Mouse (Mus musculus) MEL (cell line): ENCODE results near the gene Ell. TPM values are rescaled to one million over a fixed set of nuclear protein-coding genes. Genes with fewer than 3 reads are reported as not detected.

Source experiments
- DNase-seq: peaks from one replicate; pipeline ENCODE4 v3.0.0; 2011; ENCODE audit warnings: low read depth, low spot score
- H3K27ac ChIP-seq: 2 replicates; pipeline ENCODE4 v1.5.1; 2012; ENCODE audit warnings: low read depth, mild to moderate bottlenecking, control low read depth, low read length, moderate library complexity; ENCODE audit not compliant: control insufficient read depth
- H3K27me3 ChIP-seq, 2 experiments: fragments of 150-350 bp in 1 of 2; sonication (generic) in 1 of 2; 2 replicates each; pipeline ENCODE4 v1.6.1; 2012; ENCODE audit warnings: low read length in 2 of 2, mild to moderate bottlenecking in 2 of 2, improper control_type of control experiment in 1 of 2, moderate library complexity in 1 of 2; ENCODE audit not compliant: insufficient read depth in 2 of 2, control insufficient read depth in 1 of 2
- H3K36me3 ChIP-seq, 2 experiments: 2 replicates each; pipeline ENCODE4 v1.6.1; 2012 to 2014; ENCODE audit warnings: low read length in 2 of 2, improper control_type of control experiment in 1 of 2, inconsistent platforms in 1 of 2, mild to moderate bottlenecking in 1 of 2; ENCODE audit not compliant: insufficient read depth in 2 of 2, control insufficient read depth in 1 of 2
- H3K4me1 ChIP-seq, 2 experiments: fragments of 150-350 bp in 1 of 2; sonication (generic) in 1 of 2; 2 replicates each; pipeline ENCODE4 v1.6.1; 2012; ENCODE audit warnings: low read length in 2 of 2, improper control_type of control experiment in 1 of 2, mild to moderate bottlenecking in 1 of 2; ENCODE audit not compliant: insufficient read depth in 2 of 2, control insufficient read depth in 1 of 2
- H3K4me3 ChIP-seq, 2 experiments: fragments of 150-350 bp in 1 of 2; sonication (generic) in 1 of 2; 2 replicates each; pipeline ENCODE4 v1.5.1; 2012; ENCODE audit warnings: low read depth in 2 of 2, low read length in 2 of 2, mild to moderate bottlenecking in 2 of 2, moderate library complexity in 2 of 2, control low read depth in 1 of 2, improper control_type of control experiment in 1 of 2; ENCODE audit not compliant: control insufficient read depth in 1 of 2, insufficient read depth in 1 of 2
- H3K79me2 ChIP-seq: 2 replicates; pipeline ENCODE4 v1.6.1; 2012; ENCODE audit warnings: mild to moderate bottlenecking, low read length, moderate library complexity; ENCODE audit not compliant: control insufficient read depth, poor library complexity, insufficient read depth
- H3K9ac ChIP-seq: 2 replicates; pipeline ENCODE4 v1.6.1; 2012; ENCODE audit warnings: low read depth, mild to moderate bottlenecking, control low read depth, low read length, moderate library complexity; ENCODE audit not compliant: control insufficient read depth, poor library complexity, severe bottlenecking
- H3K9me3 ChIP-seq: fragments of 150-350 bp; sonication (generic); replicated peaks from 2 replicates; pipeline ENCODE4 v1.6.1; 2012; ENCODE audit warnings: mild to moderate bottlenecking, low read length, improper control_type of control experiment, moderate library complexity; ENCODE audit not compliant: insufficient read depth
- BHLHE40 ChIP-seq: IDR thresholded peaks from 2 replicates; pipeline ENCODE4 v1.6.1; 2012; ENCODE audit warnings: low read depth, mild to moderate bottlenecking, inconsistent platforms, low read length, improper control_type of control experiment, borderline replicate concordance
- CHD1 ChIP-seq: IDR thresholded peaks from 2 replicates; pipeline ENCODE4 v1.6.1; 2012; ENCODE audit warnings: low read depth, mild to moderate bottlenecking, inconsistent platforms, low read length, improper control_type of control experiment
- CHD2 ChIP-seq: IDR thresholded peaks from 2 replicates; pipeline ENCODE4 v1.6.1; 2011; ENCODE audit warnings: low read length, improper control_type of control experiment
- CTCF ChIP-seq, 3 experiments: IDR thresholded peaks in 2 of 3; conservative IDR thresholded peaks in 1 of 3; 2 replicates each; pipeline ENCODE4 v1.5.1; 2011 to 2012; ENCODE audit warnings: low read length in 3 of 3, low read depth in 2 of 3, mild to moderate bottlenecking in 2 of 3, improper control_type of control experiment in 1 of 3, inconsistent platforms in 1 of 3, mixed read lengths in 1 of 3, moderate library complexity in 1 of 3; ENCODE audit not compliant: control insufficient read depth in 1 of 3, insufficient read depth in 1 of 3, poor library complexity in 1 of 3, severe bottlenecking in 1 of 3
- E2F4 ChIP-seq: IDR thresholded peaks from 2 replicates; pipeline ENCODE4 v1.6.1; 2011; ENCODE audit warnings: low read depth, low read length, improper control_type of control experiment, borderline replicate concordance
- ELF1 ChIP-seq: IDR thresholded peaks from 2 replicates; pipeline ENCODE4 v1.6.1; 2014; ENCODE audit warnings: low read depth, mild to moderate bottlenecking, inconsistent platforms, low read length, improper control_type of control experiment, moderate library complexity
- EP300 ChIP-seq, 2 experiments: IDR thresholded peaks; 2 replicates each; pipeline ENCODE4 v1.6.1; 2011; ENCODE audit warnings: improper control_type of control experiment in 2 of 2, low read length in 2 of 2, low read depth in 1 of 2, mild to moderate bottlenecking in 1 of 2
- GABPA ChIP-seq: IDR thresholded peaks from 2 replicates; pipeline ENCODE4 v1.6.1; 2012; ENCODE audit warnings: low read depth, mild to moderate bottlenecking, inconsistent platforms, low read length, improper control_type of control experiment, moderate library complexity
- HCFC1 ChIP-seq: IDR thresholded peaks from 2 replicates; pipeline ENCODE4 v1.6.1; 2012; ENCODE audit warnings: low read depth, mild to moderate bottlenecking, inconsistent platforms, low read length, improper control_type of control experiment, moderate library complexity
- JUND ChIP-seq: IDR thresholded peaks from 2 replicates; pipeline ENCODE4 v1.6.1; 2011; ENCODE audit warnings: low read depth, mild to moderate bottlenecking, improper control_type of control experiment, low read length
- KAT2A ChIP-seq: conservative IDR thresholded peaks from 2 replicates; pipeline ENCODE4 v1.6.1; 2012; ENCODE audit warnings: low read depth, low read length, improper control_type of control experiment, inconsistent platforms
- MAFK ChIP-seq: IDR thresholded peaks from 2 replicates; pipeline ENCODE4 v1.6.1; 2011; ENCODE audit warnings: low read depth, mild to moderate bottlenecking, low read length, improper control_type of control experiment, borderline replicate concordance
- MAZ ChIP-seq: IDR thresholded peaks from 2 replicates; pipeline ENCODE4 v1.6.1; 2012; ENCODE audit warnings: low read depth, mild to moderate bottlenecking, inconsistent platforms, low read length, improper control_type of control experiment
- MEF2A ChIP-seq: IDR thresholded peaks from 2 replicates; pipeline ENCODE4 v1.6.1; 2014; ENCODE audit warnings: low read depth, mild to moderate bottlenecking, inconsistent platforms, low read length, improper control_type of control experiment; ENCODE audit not compliant: poor library complexity, insufficient replicate concordance, severe bottlenecking; ENCODE audit errors: extremely low read depth
- MYB ChIP-seq: IDR thresholded peaks from 2 replicates; pipeline ENCODE4 v1.6.1; 2011; ENCODE audit warnings: mild to moderate bottlenecking, low read depth, low read length, improper control_type of control experiment
- MYC ChIP-seq: IDR thresholded peaks from 2 replicates; pipeline ENCODE4 v1.6.1; 2011; ENCODE audit warnings: low read depth, mild to moderate bottlenecking, low read length, improper control_type of control experiment, moderate library complexity
- NRF1 ChIP-seq: IDR thresholded peaks from 2 replicates; pipeline ENCODE4 v1.6.1; 2014; ENCODE audit warnings: low read depth, mild to moderate bottlenecking, inconsistent platforms, low read length, improper control_type of control experiment, moderate library complexity; ENCODE audit not compliant: poor library complexity, insufficient read depth, severe bottlenecking
- POLR2A ChIP-seq, 2 experiments: IDR thresholded peaks; 2 replicates each; pipeline ENCODE4 v1.6.1; 2011 to 2012; ENCODE audit warnings: low read length in 2 of 2, mild to moderate bottlenecking in 2 of 2, control low read depth in 1 of 2, improper control_type of control experiment in 1 of 2, low read depth in 1 of 2, moderate library complexity in 1 of 2; ENCODE audit not compliant: control insufficient read depth in 1 of 2, insufficient read depth in 1 of 2, poor library complexity in 1 of 2
- POLR2AphosphoS2 ChIP-seq: IDR thresholded peaks from 2 replicates; pipeline ENCODE4 v1.6.1; 2011; ENCODE audit warnings: low read length, improper control_type of control experiment
- POLR2AphosphoS5 ChIP-seq: IDR thresholded peaks from 2 replicates; pipeline ENCODE4 v1.6.1; 2012; ENCODE audit warnings: low read depth, borderline replicate concordance, mild to moderate bottlenecking, inconsistent platforms, low read length, moderate library complexity, mixed read lengths
- RAD21 ChIP-seq: IDR thresholded peaks from 2 replicates; pipeline ENCODE4 v1.6.1; 2011; ENCODE audit warnings: mild to moderate bottlenecking, low read depth, low read length, improper control_type of control experiment
- SIN3A ChIP-seq: IDR thresholded peaks from 2 replicates; pipeline ENCODE4 v1.6.1; 2012; ENCODE audit warnings: low read length, improper control_type of control experiment, inconsistent platforms
- SMC3 ChIP-seq: IDR thresholded peaks from 2 replicates; pipeline ENCODE4 v1.6.1; 2011; ENCODE audit warnings: low read depth, low read length, improper control_type of control experiment
- TAL1 ChIP-seq: IDR thresholded peaks from 2 replicates; pipeline ENCODE4 v1.6.1; 2012; ENCODE audit warnings: mild to moderate bottlenecking, inconsistent platforms, low read length, moderate library complexity, mixed read lengths
- TCF12 ChIP-seq: IDR thresholded peaks from 2 replicates; pipeline ENCODE4 v1.6.1; 2014; ENCODE audit warnings: low read depth, mild to moderate bottlenecking, inconsistent platforms, low read length, improper control_type of control experiment, moderate library complexity
- USF1 ChIP-seq: IDR thresholded peaks from 2 replicates; pipeline ENCODE4 v1.6.1; 2014; ENCODE audit warnings: low read depth, mild to moderate bottlenecking, inconsistent platforms, low read length, improper control_type of control experiment, moderate library complexity
- ZMIZ1 ChIP-seq: IDR thresholded peaks from 2 replicates; pipeline ENCODE4 v1.6.1; 2012; ENCODE audit warnings: low read depth, mild to moderate bottlenecking, inconsistent platforms, low read length, improper control_type of control experiment, moderate library complexity
- ZNF384 ChIP-seq: IDR thresholded peaks from 2 replicates; pipeline ENCODE4 v1.6.1; 2012; ENCODE audit warnings: low read depth, mild to moderate bottlenecking, inconsistent platforms, low read length, improper control_type of control experiment
- polyA plus RNA-seq, 2 experiments: library from polyadenylated mRNA; stranded (reverse) in 1 of 2; unstranded in 1 of 2; fragments of >175 nt in 1 of 2; fragments of >200 nt in 1 of 2; gene quantifications; 2 replicates each; pipeline versions ENCODE4 v1.2.1 to v1.2.4; 2012; ENCODE audit warnings: low replicate concordance in 2 of 2, low read depth in 1 of 2; ENCODE audit not compliant: insufficient read length in 2 of 2, insufficient read depth in 1 of 2, missing spikeins in 1 of 2
- total RNA-seq: library from RNA; depleted of rRNA; stranded (reverse); fragments of 300-350 nt; gene quantifications from 2 replicates; pipeline ENCODE4 v1.2.3, GENCODE M21; 2012

Gene Ell
- total and polyA plus RNA-seq, 3 experiments = 12.4 to 25.9 TPM; not detected in 1

GRCm38 (mm10) chr8:70519606-70520005, 19.7 kb upstream of the Ell start:
- TF ChIP-seq BHLHE40 (no peak), E2F4 (no peak), MYB (no peak), GABPA (no peak), RAD21 (no peak)

GRCm38 (mm10) chr8:70522592-70523403, 16.5 kb upstream of the Ell start:
- Histone ChIP-seq H3K4me1 (peaks cover 0 to 16% of the 10 kb centered on the region in 2 experiments; a peak in 3 of 4 replicates), H3K27me3 (no peaks in the 10 kb centered on the region)
- peak; percentile 99 for DNase-seq
- peak; percentile 66 for TF ChIP-seq ZMIZ1
- peak in 2 of 3 experiments; percentile 45 to 54; a peak in 4 of 6 replicates for TF ChIP-seq CTCF (IDR thresholded peaks at IDR 0.05 in 2 of 3, conservative IDR thresholded peaks at IDR 0.05 in 1 of 3; ENCODE audit: control insufficient read depth in 1 of 3, insufficient read depth in 1 of 3, low read depth in 2 of 3, low read length in 3 of 3, poor library complexity in 1 of 3, severe bottlenecking in 1 of 3)
- peak; percentile 82 for TF ChIP-seq MYC
- no peak for TF ChIP-seq TAL1
- 0 out of 2 replicates have a peak, but pooled peaks have one; percentile 30 for TF ChIP-seq CHD1
- TF ChIP-seq CHD2 = no peak
- TF ChIP-seq POLR2A (IDR thresholded peaks at IDR 0.05; ENCODE audit: control insufficient read depth in 1 of 2, insufficient read depth in 1 of 2, low read depth in 1 of 2, low read length in 2 of 2, poor library complexity in 1 of 2) = peak; percentile 61 to 88; a peak in 3 of 4 replicates
- TF ChIP-seq ZNF384 = no peak
- peak; percentile 77 for TF ChIP-seq BHLHE40
- TF ChIP-seq JUND = no peak
- peak; percentile 99 for TF ChIP-seq SIN3A
- TF ChIP-seq ELF1 = peak; percentile 98
- TF ChIP-seq KAT2A = peak; percentile 72; the same call in 1 of the 2 replicates
- TF ChIP-seq MEF2A = no peak
- TF ChIP-seq SMC3 = no peak
- TF ChIP-seq POLR2AphosphoS2 = peak; percentile 87
- TF ChIP-seq NRF1 = peak; percentile 82
- TF ChIP-seq MAFK = no peak
- TF ChIP-seq EP300 (IDR thresholded peaks at IDR 0.05; ENCODE audit: low read depth in 1 of 2, low read length in 2 of 2) = peak in 1 of 2 experiments; percentile 54; a peak in 1 of 4 replicates
- no peak for TF ChIP-seq RAD21
- peak; percentile 38; the same call in 1 of the 2 replicates for TF ChIP-seq USF1
- no peak for TF ChIP-seq MYB
- peak; percentile 98 for TF ChIP-seq MAZ
- TF ChIP-seq HCFC1 = peak; percentile 95
- peak; percentile 78 for TF ChIP-seq TCF12
- no peak for TF ChIP-seq POLR2AphosphoS5
- TF ChIP-seq GABPA = no peak
- peak; percentile 66 for TF ChIP-seq E2F4

More at GRCm38 (mm10) chr8:70519606-70520005, 19.7 kb upstream of the Ell start:
- Histone ChIP-seq H3K36me3 (peaks cover 3 to 7% of the 10 kb centered on the region in 2 experiments), H3K27ac (no peak overlapping the region), H3K9me3 (no peaks in the 10 kb centered on the region), H3K4me1 (peaks cover 0 to 10% of the 10 kb centered on the region in 2 experiments; a peak in 3 of 4 replicates), H3K9ac (no peak overlapping the region), H3K4me3 (no peak overlapping the region), H3K79me2 (peaks cover 8% of the 10 kb centered on the region), H3K27me3 (no peaks in the 10 kb centered on the region)
- no peak for DNase-seq

More at GRCm38 (mm10) chr8:70522592-70523403, 16.5 kb upstream of the Ell start:
- peak overlapping the region; percentile 68 to 84 for H3K4me3 ChIP-seq
- peak overlapping the region; percentile 97 for H3K9ac ChIP-seq
- H3K9me3 ChIP-seq = no peaks in the 10 kb centered on the region
- peaks cover 0 to 15% of the 10 kb centered on the region in 2 experiments; a peak in 2 of 4 replicates for H3K36me3 ChIP-seq
- H3K79me2 ChIP-seq = peaks cover 18% of the 10 kb centered on the region
- H3K27ac ChIP-seq = peak overlapping the region; percentile 94
